Mouse (Mus musculus): ENCODE data around the gene L2hgdh.

L2hgdh gene

GRCm38 (mm10) chr12:69724711-69725460, at the start of gene L2hgdh, which contains the start of gene Atp5s:
Gene L2hgdh, minus strand, starts transcription at chr12:69724873.
Gene Atp5s, plus strand, starts transcription at chr12:69724950.
- ChIA-PET CTCF (interaction anchor here in 3 of 4 experiments (0.5 to 2.1 kb wide), 3 partner anchors 9 to 1099 kb away, joined by 3 to 5 read pairs (median 4); no protein-coding TSS in a partner anchor), POLR2A (interaction anchor here in 3 of 4 experiments (0.5 to 3.9 kb wide), 42 partner anchors 9 to 1100 kb away, joined by 3 to 32 read pairs (median 3); partner anchors contain the start of genes Map4k5 (in 3 of the 3), Rps29 (in 2 of the 3), Atl1 (in 1 of the 3) and Frmd6 (in 1 of the 3))

GRCm38 (mm10) chr12:69768841-69769240, 44.2 kb upstream of the L2hgdh start:
- POLR2A ChIA-PET, result interaction anchor here in 1 of 4 experiments (0.7 kb wide), 1 partner anchor 11 kb away, joined by 3 read pairs; no protein-coding TSS in a partner anchor
- CTCF ChIA-PET, result no interaction called here

- POLR2A ChIA-PET, result interaction anchor here in 1 of 4 experiments (0.6 kb wide), 3 partner anchors 44 to 1334 kb away, joined by 3 to 4 read pairs (median 4); no protein-coding TSS in a partner anchor
Observed at GRCm38 (mm10) chr12:69767476-69768258, 43.0 kb upstream of the L2hgdh start.

GRCm38 (mm10) chr12:69766185-69766904, 41.7 kb upstream of the L2hgdh start:
- POLR2A ChIA-PET, result interaction anchor here in 1 of 4 experiments (0.6 kb wide), 1 partner anchor 266 kb away, joined by 4 read pairs; no protein-coding TSS in a partner anchor
- CTCF ChIA-PET, result no interaction called here

More at GRCm38 (mm10) chr12:69767476-69768258, 43.0 kb upstream of the L2hgdh start:
- CTCF ChIA-PET, result no interaction called here

- ChIA-PET CTCF (no interaction called here), POLR2A (no interaction called here)
Observed at GRCm38 (mm10) chr12:69765543-69765942, 40.9 kb upstream of the L2hgdh start.

GRCm38 (mm10) chr12:69761603-69762002, 36.9 kb upstream of the L2hgdh start:
- ChIA-PET POLR2A (interaction anchor here in 2 of 4 experiments (0.6 to 1.5 kb wide), 2 partner anchors 132 to 273 kb away, joined by 3 read pairs; no protein-coding TSS in a partner anchor), CTCF (interaction anchor here in 2 of 4 experiments (0.8 to 1.1 kb wide), 2 partner anchors 131 to 132 kb away, joined by 3 to 8 read pairs; partner anchors contain the start of genes Atl1 (in 1 of the 2) and Map4k5 (in 1 of the 2))

GRCm38 (mm10) chr12:69760743-69761406, 36.2 kb upstream of the L2hgdh start:
- POLR2A ChIA-PET, result interaction anchor here in 2 of 4 experiments (0.6 to 1.5 kb wide), 2 partner anchors 133 to 274 kb away, joined by 3 read pairs; no protein-coding TSS in a partner anchor
- CTCF ChIA-PET, result no interaction called here

GRCm38 (mm10) chr12:69760014-69760413, 35.3 kb upstream of the L2hgdh start:
- ChIA-PET POLR2A (no interaction called here), CTCF (interaction anchor here in 1 of 4 experiments (0.7 kb wide), 1 partner anchor 1154 kb away, joined by 3 read pairs; no protein-coding TSS in a partner anchor)

GRCm38 (mm10) chr12:69759267-69759885, 34.7 kb upstream of the L2hgdh start:
- ChIA-PET POLR2A (interaction anchor here in 3 of 4 experiments (0.6 to 3.3 kb wide), 15 partner anchors 10 to 1709 kb away, joined by 3 to 18 read pairs (median 4); partner anchors contain the start of genes Atp5s (in 2 of the 3), L2hgdh (in 2 of the 3) and Cdkl1 (in 1 of the 3)), CTCF (interaction anchor here in 2 of 4 experiments (0.6 to 2.2 kb wide), 3 partner anchors 22 to 179 kb away, joined by 3 to 23 read pairs (median 3); partner anchors contain the start of genes Atl1 (in 1 of the 2) and Map4k5 (in 1 of the 2))

- ChIA-PET POLR2A (interaction anchor here (0.6 to 3.3 kb wide), 29 partner anchors 10 to 1710 kb away, joined by 3 to 18 read pairs (median 4); partner anchors contain the start of genes Map4k5 (in 3 of the 4), Atl1 (in 2 of the 4), Atp5s (in 2 of the 4) and L2hgdh (in 2 of the 4)), CTCF (interaction anchor here in 3 of 4 experiments (0.6 to 2.2 kb wide), 18 partner anchors 23 to 476 kb away, joined by 3 to 23 read pairs (median 3); partner anchors contain the start of genes Atl1 (in 2 of the 3), Map4k5 (in 2 of the 3) and Cdkl1 (in 1 of the 3))
Observed at GRCm38 (mm10) chr12:69758221-69759185, 33.8 kb upstream of the L2hgdh start.

GRCm38 (mm10) chr12:69757418-69758141, 32.9 kb upstream of the L2hgdh start:
- CTCF ChIA-PET, result interaction anchor here (0.6 to 2.2 kb wide), 21 partner anchors 25 to 522 kb away, joined by 3 to 23 read pairs (median 3); partner anchors contain the start of genes Atl1 (in 2 of the 4), Map4k5 (in 2 of the 4), Atp5s (in 1 of the 4) and Cdkl1 (in 1 of the 4)
- POLR2A ChIA-PET, result interaction anchor here (0.6 to 3.3 kb wide), 17 partner anchors 10 to 202 kb away, joined by 3 to 18 read pairs (median 4); partner anchors contain the start of genes Map4k5 (in 4 of the 4), Atl1 (in 3 of the 4), Atp5s (in 2 of the 4) and L2hgdh (in 2 of the 4)

- POLR2A ChIA-PET, result interaction anchor here in 3 of 4 experiments (0.6 to 3.3 kb wide), 4 partner anchors 31 to 1403 kb away, joined by 3 to 18 read pairs (median 4); partner anchors contain the start of genes Atp5s (in 1 of the 3), L2hgdh (in 1 of the 3) and Rps29 (in 1 of the 3)
- CTCF ChIA-PET, result interaction anchor here in 1 of 4 experiments (0.7 kb wide), 1 partner anchor 35 kb away, joined by 4 read pairs; no protein-coding TSS in a partner anchor
Observed at GRCm38 (mm10) chr12:69756015-69756414, 31.3 kb upstream of the L2hgdh start.

- POLR2A ChIA-PET, result interaction anchor here in 1 of 4 experiments (1.4 kb wide), 1 partner anchor 29 kb away, joined by 3 read pairs; the partner anchor contains the start of genes Atp5s and L2hgdh
- CTCF ChIA-PET, result no interaction called here
Observed at GRCm38 (mm10) chr12:69753936-69754335, 29.3 kb upstream of the L2hgdh start.

GRCm38 (mm10) chr12:69751864-69752341, 27.2 kb upstream of the L2hgdh start:
- CTCF ChIA-PET, result interaction anchor here in 2 of 4 experiments (0.5 to 0.6 kb wide), 2 partner anchors 222 to 1427 kb away, joined by 3 read pairs; no protein-coding TSS in a partner anchor
- POLR2A ChIA-PET, result interaction anchor here in 3 of 4 experiments (0.5 to 1.1 kb wide), 6 partner anchors 11 to 78 kb away, joined by 3 to 4 read pairs (median 3); no protein-coding TSS in a partner anchor
